Mouse (Mus musculus): Measurements from ENCODE around the gene Zfp459. TPM values are rescaled to one million over a fixed set of nuclear protein-coding genes. Genes with fewer than 3 reads are reported as not detected.
"Not testable (repeated sequence)": the region's sequence is repeated elsewhere in the genome, so short reads cannot be mapped to it uniquely, and the experiment has no call there.

Zfp459 gene
- 0.13 and 0.18 TPM in 2 replicates for polyA plus RNA-seq (2015; fragmentation: Nextera tagmentation; extraction: Ambion mirVana)

DNA sequence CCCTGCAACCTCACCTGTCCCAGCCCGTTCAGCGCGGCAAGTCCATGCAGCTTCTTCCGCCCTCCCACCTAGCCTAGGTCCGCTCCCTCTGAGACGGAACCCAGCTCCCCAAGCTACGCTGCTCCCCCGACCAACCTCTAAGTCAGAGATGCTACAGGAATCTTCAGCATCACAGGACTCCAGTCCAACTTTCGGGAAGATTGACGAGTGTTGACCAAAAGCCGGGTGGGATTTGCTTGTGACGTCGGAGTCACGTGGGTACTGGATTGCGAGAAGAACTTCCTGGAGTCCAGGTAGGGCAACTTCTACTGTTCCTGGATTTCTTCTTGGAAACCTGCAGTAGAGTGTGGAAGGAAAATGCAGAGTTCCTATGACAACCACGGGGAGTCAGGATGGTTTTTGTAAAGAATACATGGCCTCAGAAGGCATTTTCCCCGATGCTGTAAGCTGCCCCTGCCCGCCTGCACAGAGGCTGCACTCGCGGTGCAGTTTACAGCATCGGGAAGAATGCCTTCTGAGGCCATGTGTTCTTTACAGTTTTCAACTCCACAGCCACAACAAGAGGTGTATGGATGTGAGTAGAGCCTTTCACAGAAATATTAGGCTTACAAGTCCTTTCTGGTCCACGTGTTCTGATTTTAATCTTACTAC is at the start of gene Zfp459:
Gene Zfp459 (minus strand): TSS at position 212 of the 651 bp plus-strand sequence.
- H3K27me3 ChIP-seq: no peaks in the 10 kb centered on the region
- H3K36me3 ChIP-seq: no peaks in the 10 kb centered on the region
- ATAC-seq (ENCODE audit: low read depth) (peak; percentile 76), DNase-seq (peak; percentile 27)
- peak within 1 kb of the TSS; percentile 58 for H3K9ac ChIP-seq
- WGBS (ENCODE audit: insufficient replicate concordance): 2% methylated on average over 22 of the region's 22 CpGs
- peak within 1 kb of the TSS; percentile 63 for H3K4me3 ChIP-seq (replicated peaks)
- peaks cover 9% of the 10 kb centered on the region for H3K4me1 ChIP-seq (replicated peaks)
- H3K27ac ChIP-seq: no peak within 1 kb of the TSS
- peak within 1 kb of the TSS; percentile 75 for H3K4me2 ChIP-seq
- no peaks in the 10 kb centered on the region for H3K9me3 ChIP-seq (replicated peaks)

DNA sequence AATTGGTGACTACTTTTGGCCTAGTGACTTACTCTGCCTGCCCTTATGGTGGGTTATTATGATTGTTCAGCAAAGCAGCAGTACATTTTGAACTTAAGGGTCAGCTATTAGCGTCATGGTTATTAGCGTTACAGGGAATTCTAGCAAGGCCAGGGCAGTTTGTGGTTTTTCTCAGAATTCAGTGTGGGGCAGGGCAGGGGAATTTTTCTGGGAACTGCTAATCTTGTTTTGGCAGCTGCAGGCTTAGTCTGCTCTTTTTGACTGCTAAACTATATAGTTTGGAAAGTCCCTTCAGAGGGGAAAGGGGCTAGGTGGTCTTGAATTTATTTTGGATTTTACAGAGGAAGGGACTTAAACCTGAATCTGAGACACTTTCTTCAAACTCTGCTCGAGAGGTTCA is 48.1 kb upstream of the Zfp459 start:
- H3K36me3 ChIP-seq: peaks cover 28% of the 10 kb centered on the region
- H3K4me3 ChIP-seq (replicated peaks): no peak overlapping the region
- no peak for DNase-seq
- ATAC-seq (ENCODE audit: low read depth): peak; percentile 26; the same call in 1 of the 2 replicates
- H3K27me3 ChIP-seq: no peaks in the 10 kb centered on the region
- H3K4me2 ChIP-seq: no peak overlapping the region
- no peak overlapping the region for H3K27ac ChIP-seq
- H3K4me1 ChIP-seq (replicated peaks): no peaks in the 10 kb centered on the region
- 0 out of 2 replicates have a peak, but pooled peaks cover 5% of the 10 kb centered on the region for H3K9me3 ChIP-seq (replicated peaks)
- no peak overlapping the region for H3K9ac ChIP-seq
- 60% methylated on average over 3 of the region's 3 CpGs for WGBS (ENCODE audit: insufficient replicate concordance)

DNA sequence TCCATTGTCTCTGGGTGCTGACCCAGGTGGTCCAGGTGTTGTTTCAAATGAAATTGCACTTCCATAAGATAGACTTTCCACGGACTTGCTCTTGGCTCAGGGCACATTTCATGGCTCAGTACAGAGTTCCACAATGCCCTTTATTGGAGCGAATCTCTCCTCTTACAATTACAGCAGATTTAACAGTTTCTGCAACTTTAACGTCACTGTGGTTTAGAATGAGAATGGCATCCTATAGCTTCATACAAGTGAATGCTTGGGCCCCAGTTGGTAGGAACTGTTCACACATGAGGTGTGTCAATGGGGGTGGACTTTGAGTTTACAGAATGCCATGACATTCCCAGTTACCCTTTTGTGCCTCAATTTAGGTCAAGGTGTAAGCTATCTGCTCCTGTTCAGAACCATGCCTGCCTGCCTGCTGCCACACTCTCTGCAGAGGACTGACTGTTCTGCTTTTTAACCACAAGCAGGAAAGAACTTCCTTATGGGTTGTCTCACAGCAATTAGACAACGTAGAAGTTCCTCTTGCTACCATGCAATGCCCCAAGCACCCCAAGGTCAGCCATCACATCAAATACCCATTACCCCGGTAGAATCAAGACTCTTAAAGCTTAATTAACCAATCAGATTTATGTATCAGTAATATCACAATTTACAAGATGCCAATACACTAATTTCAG is 42.4 kb upstream of the Zfp459 start:
- H3K4me1 ChIP-seq (replicated peaks); H3K36me3 ChIP-seq; H3K4me2 ChIP-seq; H3K27me3 ChIP-seq; DNase-seq; H3K9ac ChIP-seq; ATAC-seq (ENCODE audit: low read depth); H3K9me3 ChIP-seq (replicated peaks); H3K4me3 ChIP-seq (replicated peaks); H3K27ac ChIP-seq: not testable (repeated sequence)
- 18% methylated on average over 3 of the region's 5 CpGs for WGBS (ENCODE audit: insufficient replicate concordance)

DNA sequence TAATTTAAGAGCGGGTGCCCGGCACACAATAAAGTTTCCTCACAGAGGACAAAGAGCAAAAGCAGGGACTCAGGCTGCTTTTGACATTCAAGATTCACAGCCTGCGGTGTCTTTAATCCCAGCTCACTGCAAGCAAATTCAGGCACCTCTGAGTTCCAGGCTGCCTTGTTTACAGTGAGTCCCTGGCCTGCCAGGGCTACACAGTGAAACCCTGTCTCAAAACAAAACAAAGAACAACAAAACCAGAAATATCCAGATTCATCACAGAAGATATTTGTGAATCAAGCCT is 30.7 kb upstream of the Zfp459 start:
- no peak overlapping the region; the same call in 1 of the 2 replicates for H3K27ac ChIP-seq

DNA sequence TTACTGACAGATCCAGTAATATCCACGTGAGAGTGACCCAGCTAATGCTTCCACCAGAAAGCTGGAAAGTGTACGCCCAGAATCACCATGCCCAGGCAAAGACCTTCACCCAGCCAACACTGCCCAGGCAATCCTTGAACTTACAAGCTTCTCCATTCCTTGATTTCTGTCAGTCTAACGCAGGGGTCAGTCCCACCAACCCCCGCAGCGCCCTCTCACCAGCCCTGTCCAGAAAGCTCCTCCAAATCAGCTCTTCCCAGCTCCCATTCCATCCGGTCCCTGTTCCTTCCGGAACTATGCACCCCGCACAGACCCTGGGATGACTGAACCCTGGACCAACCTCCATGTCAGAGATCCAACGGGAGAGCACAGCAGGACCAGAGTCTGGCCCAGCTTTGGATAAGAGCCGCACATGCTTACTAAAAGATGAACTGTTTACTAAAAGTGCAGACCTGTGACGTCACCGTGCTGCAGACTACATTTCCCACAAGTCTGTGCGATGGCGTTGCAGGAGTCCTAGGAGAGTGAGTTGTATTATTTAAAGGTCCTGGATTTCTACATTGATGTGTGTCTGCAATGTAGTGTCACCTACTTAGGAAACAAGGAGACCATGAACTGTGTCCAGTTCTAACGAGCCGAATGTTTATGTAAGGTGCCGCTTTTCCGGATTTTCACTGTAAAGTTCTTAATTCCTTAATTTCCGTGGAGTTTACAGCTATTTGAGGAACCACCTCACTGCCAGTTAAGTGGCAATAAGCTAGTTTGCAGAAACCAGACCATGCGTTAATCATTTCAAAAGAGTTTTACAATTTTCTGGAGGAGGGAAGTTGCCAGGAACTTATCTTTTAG is 30.2 kb upstream of the Zfp459 start, which contains the start of gene Zfp874a:
Gene Zfp874a (minus strand): TSS at position 453 of the 849 bp plus-strand sequence.
- WGBS (ENCODE audit: insufficient replicate concordance): 1% methylated on average over 20 of the region's 20 CpGs

More for the DNA sequence above, 30.7 kb upstream of the Zfp459 start:
- peaks cover 14% of the 10 kb centered on the region for H3K4me1 ChIP-seq (replicated peaks)
- 17% methylated on average over 3 of the region's 3 CpGs for WGBS (ENCODE audit: insufficient replicate concordance)
- no peaks in the 10 kb centered on the region for H3K27me3 ChIP-seq
- no peak for DNase-seq
- no peak for ATAC-seq (ENCODE audit: low read depth)
- H3K4me2 ChIP-seq: peak overlapping the region; percentile 81
- H3K36me3 ChIP-seq: peaks cover 4% of the 10 kb centered on the region; the same call in 1 of the 2 replicates
- H3K4me3 ChIP-seq (replicated peaks): peak overlapping the region; percentile 72
- peak overlapping the region; percentile 76 for H3K9ac ChIP-seq
- no peaks in the 10 kb centered on the region for H3K9me3 ChIP-seq (replicated peaks)

DNA sequence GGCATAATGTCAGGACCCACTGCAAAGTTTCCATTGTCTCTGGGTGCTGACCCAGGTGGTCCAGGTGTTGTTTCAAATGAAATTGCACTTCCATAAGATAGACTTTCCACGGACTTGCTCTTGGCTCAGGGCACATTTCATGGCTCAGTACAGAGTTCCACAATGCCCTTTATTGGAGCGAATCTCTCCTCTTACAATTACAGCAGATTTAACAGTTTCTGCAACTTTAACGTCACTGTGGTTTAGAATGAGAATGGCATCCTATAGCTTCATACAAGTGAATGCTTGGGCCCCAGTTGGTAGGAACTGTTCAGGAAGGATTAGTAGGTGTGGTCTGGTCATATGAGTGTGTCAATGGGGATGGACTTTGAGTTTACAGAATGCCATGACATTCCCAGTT is 15.9 kb upstream of the Zfp459 start:
- not testable (repeated sequence) for H3K27me3 ChIP-seq; H3K4me1 ChIP-seq (replicated peaks); ATAC-seq (ENCODE audit: low read depth); H3K4me3 ChIP-seq (replicated peaks); DNase-seq; H3K36me3 ChIP-seq; H3K27ac ChIP-seq; H3K9ac ChIP-seq; H3K4me2 ChIP-seq; H3K9me3 ChIP-seq (replicated peaks)
- 74% methylated on average over 1 of the region's 3 CpGs for WGBS (ENCODE audit: insufficient replicate concordance)

More for the DNA sequence above, 30.2 kb upstream of the Zfp459 start, which contains the start of gene Zfp874a:
- peak within 1 kb of the TSS; percentile 70 for H3K27ac ChIP-seq
- peaks cover 14% of the 10 kb centered on the region for H3K4me1 ChIP-seq (replicated peaks)
- ATAC-seq (ENCODE audit: low read depth) (peak; percentile 97), DNase-seq (peak; percentile 75)
- H3K36me3 ChIP-seq: peaks cover 10% of the 10 kb centered on the region
- no peaks in the 10 kb centered on the region for H3K9me3 ChIP-seq (replicated peaks)
- peak within 1 kb of the TSS; percentile 76 for H3K9ac ChIP-seq
- no peaks in the 10 kb centered on the region for H3K27me3 ChIP-seq
- H3K4me3 ChIP-seq (replicated peaks): peak within 1 kb of the TSS; percentile 72
- peak within 1 kb of the TSS; percentile 81 for H3K4me2 ChIP-seq

DNA sequence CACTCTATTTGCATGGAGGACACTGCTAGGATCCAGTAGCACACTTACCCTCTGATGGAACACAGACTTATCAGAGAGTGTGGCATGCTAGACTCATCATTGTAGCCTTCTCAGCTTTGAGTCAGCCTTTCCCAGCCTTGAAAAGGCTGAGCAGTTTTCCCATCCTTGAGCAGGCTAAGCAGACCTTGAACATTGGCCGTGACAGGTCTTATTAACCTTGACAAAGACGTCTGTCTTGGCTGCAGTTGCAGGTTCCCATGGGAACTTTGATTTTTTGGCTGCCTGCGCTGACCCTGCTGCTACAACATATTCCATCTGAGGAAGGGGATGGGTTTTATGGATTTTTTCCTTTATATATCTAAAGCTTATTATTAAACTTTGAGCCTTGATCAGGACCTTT is 6.9 kb upstream of the Zfp459 start:
- H3K27ac ChIP-seq: no peak overlapping the region
- ATAC-seq (ENCODE audit: low read depth) (no peak), DNase-seq (no peak)
- H3K36me3 ChIP-seq: no peaks in the 10 kb centered on the region
- H3K9me3 ChIP-seq (replicated peaks): no peaks in the 10 kb centered on the region
- H3K4me2 ChIP-seq: no peak overlapping the region
- H3K4me1 ChIP-seq (replicated peaks): no peaks in the 10 kb centered on the region
- no peak overlapping the region for H3K9ac ChIP-seq
- 65% methylated on average over 3 of the region's 3 CpGs for WGBS (ENCODE audit: insufficient replicate concordance)
- no peak overlapping the region for H3K4me3 ChIP-seq (replicated peaks)
- no peaks in the 10 kb centered on the region for H3K27me3 ChIP-seq

DNA sequence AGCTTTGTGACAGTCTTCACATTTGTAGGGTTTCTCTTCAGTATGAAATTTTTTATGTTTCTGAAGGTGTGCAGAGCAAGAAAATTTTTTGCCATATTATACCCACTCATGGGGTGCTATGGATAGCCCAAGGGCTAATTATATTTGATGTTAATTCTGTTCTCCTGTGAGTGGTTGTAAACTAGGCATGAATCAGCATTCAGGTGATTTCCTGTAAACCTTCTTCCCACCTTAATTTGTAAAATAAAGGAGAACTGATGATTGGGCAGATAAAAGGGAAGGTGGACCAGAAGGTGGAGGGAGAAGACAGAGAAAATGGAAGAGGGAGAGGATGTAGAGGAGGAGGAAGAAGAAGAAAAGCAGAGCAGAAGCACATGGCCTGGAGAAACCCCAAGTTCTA is 4.5 kb upstream of the Zfp459 start:
- H3K27ac ChIP-seq; H3K4me2 ChIP-seq; H3K4me3 ChIP-seq (replicated peaks); H3K27me3 ChIP-seq; H3K36me3 ChIP-seq; H3K4me1 ChIP-seq (replicated peaks); ATAC-seq (ENCODE audit: low read depth); DNase-seq; H3K9ac ChIP-seq; H3K9me3 ChIP-seq (replicated peaks): not testable (repeated sequence)

DNA sequence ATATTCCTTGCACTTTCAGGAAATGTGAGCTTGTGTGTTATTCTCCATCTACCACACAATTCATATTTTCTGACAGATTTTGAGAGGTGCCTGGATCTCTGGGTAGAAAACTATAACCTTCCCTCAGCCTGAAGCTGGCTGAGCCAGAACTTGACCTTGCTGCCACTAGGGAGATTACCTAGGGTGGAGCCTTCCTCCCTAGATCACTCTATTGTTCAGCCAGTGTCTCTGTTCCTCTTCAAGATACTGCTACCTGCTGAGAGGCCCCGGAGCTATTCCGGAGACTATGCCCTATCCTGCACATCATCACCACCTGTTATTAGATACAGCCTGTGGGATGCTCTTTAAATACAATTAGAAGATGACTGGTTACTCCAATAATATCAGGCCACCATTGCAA is 1.3 kb upstream of the Zfp459 start:
- WGBS (ENCODE audit: insufficient replicate concordance): 71% methylated on average over 2 of the region's 2 CpGs
- not testable (repeated sequence) for H3K4me2 ChIP-seq; H3K4me3 ChIP-seq (replicated peaks); H3K9me3 ChIP-seq (replicated peaks); H3K9ac ChIP-seq; ATAC-seq (ENCODE audit: low read depth); H3K36me3 ChIP-seq; H3K27ac ChIP-seq; H3K4me1 ChIP-seq (replicated peaks); H3K27me3 ChIP-seq; DNase-seq

DNA sequence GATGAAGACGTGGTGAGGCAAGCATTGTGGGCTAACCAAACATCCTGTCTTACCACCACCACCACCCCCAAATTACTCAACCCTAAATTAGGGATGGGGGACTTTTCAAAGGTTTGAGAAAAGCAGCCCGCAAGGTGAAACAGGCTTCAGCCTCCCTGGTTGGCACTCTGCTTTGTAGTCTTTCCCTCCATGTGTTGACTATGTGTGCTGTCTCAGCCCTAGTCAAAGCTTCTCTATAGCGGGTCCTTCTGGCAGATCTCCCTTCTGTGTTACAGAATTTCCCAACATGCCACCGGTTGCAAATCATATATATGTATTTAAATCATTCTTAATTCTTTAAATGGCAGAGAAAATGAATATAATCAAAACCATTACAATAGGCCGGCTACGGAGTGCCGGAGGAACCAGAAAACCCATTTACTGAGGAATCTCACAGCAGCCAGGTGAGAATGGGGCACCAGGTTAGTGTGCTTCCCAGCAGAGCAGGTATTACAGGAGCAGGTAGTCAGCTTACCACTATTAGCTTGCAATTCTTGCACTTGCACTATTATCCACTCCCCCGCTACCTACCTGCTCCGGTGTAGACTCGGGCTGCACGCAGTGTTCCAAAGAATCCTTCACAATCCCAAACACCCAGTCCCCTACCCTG is 536 bp downstream of the Zfp459 start:
- Histone ChIP-seq H3K9me3 (replicated peaks) (no peaks in the 10 kb centered on the region), H3K4me2 (peak overlapping the region; percentile 75), H3K27ac (no peak overlapping the region), H3K9ac (peak overlapping the region; percentile 58), H3K36me3 (no peaks in the 10 kb centered on the region), H3K4me1 (replicated peaks) (peaks cover 9% of the 10 kb centered on the region), H3K27me3 (no peaks in the 10 kb centered on the region), H3K4me3 (replicated peaks) (peak overlapping the region; percentile 63)
- 34% methylated on average over 11 of the region's 11 CpGs for WGBS (ENCODE audit: insufficient replicate concordance)
- DNase-seq (no peak), ATAC-seq (ENCODE audit: low read depth) (no peak; the same call in 1 of the 2 replicates)

DNA sequence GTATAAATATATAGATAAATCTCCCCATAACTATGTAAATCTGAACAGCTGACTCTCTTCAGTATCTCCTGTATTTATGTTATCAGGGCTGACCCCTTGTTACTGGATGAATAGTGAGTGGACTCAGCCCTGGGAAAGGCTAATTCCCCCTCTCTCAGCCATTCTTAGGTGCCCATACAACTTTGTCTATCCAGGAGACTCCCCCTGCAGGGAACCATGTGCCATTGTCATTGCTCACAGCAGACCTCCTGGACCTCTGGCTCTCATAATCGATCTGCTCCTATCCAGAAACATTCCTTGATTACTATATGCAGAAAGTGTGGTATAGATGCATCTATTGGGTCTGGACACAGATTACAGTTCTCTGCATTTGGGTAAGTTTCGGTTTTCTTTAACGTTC is 4.4 kb downstream of the Zfp459 start:
- Histone ChIP-seq H3K4me2 (no peak overlapping the region), H3K36me3 (no peaks in the 10 kb centered on the region), H3K4me3 (replicated peaks) (no peak overlapping the region), H3K9me3 (replicated peaks) (no peaks in the 10 kb centered on the region), H3K27ac (no peak overlapping the region), H3K27me3 (no peaks in the 10 kb centered on the region), H3K4me1 (replicated peaks) (peaks cover 9% of the 10 kb centered on the region), H3K9ac (no peak overlapping the region)
- DNase-seq (no peak), ATAC-seq (ENCODE audit: low read depth) (no peak)
- 77% methylated on average over 3 of the region's 3 CpGs for WGBS (ENCODE audit: insufficient replicate concordance)

All from liver, embryonic 13.5 days (tissue).